Mouse (Mus musculus) stomach, postnatal 0 days (tissue): ENCODE measurements around the gene Spryd4.

Source experiments
- CTCF ChIP-seq: IDR thresholded peaks from 2 replicates; pipeline ENCODE4 v1.5.1; 2016; ENCODE audit warnings: antibody characterized with exemption, low read depth, mild to moderate bottlenecking, moderate library complexity
- EP300 ChIP-seq: optimal IDR thresholded peaks from 2 replicates; pipeline ENCODE3; 2016; ENCODE audit warnings: antibody characterized with exemption

DNA sequence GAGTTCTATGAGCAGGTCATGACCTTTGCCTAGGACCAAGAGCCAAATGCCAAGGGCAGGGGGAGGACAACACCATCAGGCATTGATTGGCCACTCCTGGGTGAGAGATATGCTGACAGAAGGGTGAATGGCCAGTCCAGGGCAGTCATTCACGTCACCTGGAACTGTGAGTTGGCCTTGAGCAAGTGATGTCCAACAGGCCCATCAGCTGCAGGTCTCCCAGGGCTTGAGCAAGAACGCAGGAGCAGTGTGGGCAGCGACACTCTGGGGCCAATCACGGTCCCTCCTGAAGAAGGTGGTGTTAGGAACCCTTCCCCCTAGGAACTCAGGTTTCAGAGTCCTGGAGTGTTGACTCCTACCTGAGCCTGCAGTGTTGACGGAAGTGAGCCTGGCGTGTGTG, 9.8 kb downstream of the Spryd4 start:
- no peak for TF ChIP-seq CTCF
- no peak for TF ChIP-seq EP300
